Mouse (Mus musculus) forebrain, embryonic 14.5 days (tissue): ENCODE results near the gene Kifc5b. TPM values are rescaled to one million over a fixed set of nuclear protein-coding genes. Genes with fewer than 3 reads are reported as not detected.
"Not testable (repeated sequence)": the region's sequence is repeated elsewhere in the genome, so short reads cannot be mapped to it uniquely, and the experiment has no call there.

Experiments used
- ATAC-seq: fragments of 200-750 bp; cut with Nextera tagmentation; 2 replicates; pipeline ENCODE4 v1.8.0; 2017; ENCODE audit warnings: mild to moderate bottlenecking, moderate library complexity
- DNase-seq: peaks from one replicate; pipeline ENCODE4 v3.0.0-alpha.2; 2015; ENCODE audit warnings: low spot score
- H3K27ac ChIP-seq: fragments of 300-500 bp; sonication (generic); 2 replicates; pipeline ENCODE4 v1.5.1; 2014; ENCODE audit warnings: low read depth, mild to moderate bottlenecking, control low read depth, low read length, moderate library complexity
- H3K27me3 ChIP-seq: fragments of 300-500 bp; sonication (generic); replicated peaks from 2 replicates; pipeline ENCODE4 v1.6.1; 2014; ENCODE audit warnings: low read length, control low read depth, mixed read lengths; ENCODE audit not compliant: control insufficient read depth, insufficient read depth
- H3K36me3 ChIP-seq: fragments of 300-500 bp; sonication (generic); 2 replicates; pipeline ENCODE4 v1.6.1; 2014; ENCODE audit warnings: low read length, control low read depth; ENCODE audit not compliant: control insufficient read depth, insufficient read depth
- H3K4me1 ChIP-seq: fragments of 300-500 bp; sonication (generic); 2 replicates; pipeline ENCODE4 v1.6.1; 2014; ENCODE audit warnings: antibody characterized with exemption, low read length, control low read depth; ENCODE audit not compliant: control insufficient read depth, insufficient read depth
- H3K4me2 ChIP-seq: fragments of 300-500 bp; sonication (generic); 2 replicates; pipeline ENCODE4 v1.6.1; 2014; ENCODE audit warnings: mild to moderate bottlenecking, control low read depth, low read length
- H3K4me3 ChIP-seq: fragments of 300-500 bp; sonication (generic); 2 replicates; pipeline ENCODE4 v1.5.1; 2014; ENCODE audit warnings: low read depth, low read length, control low read depth
- H3K9ac ChIP-seq: fragments of 300-500 bp; sonication (generic); 2 replicates; pipeline ENCODE4 v1.6.1; 2014; ENCODE audit warnings: mild to moderate bottlenecking, low read length, control low read depth, moderate library complexity
- H3K9me3 ChIP-seq: fragments of 300-500 bp; sonication (generic); replicated peaks from 2 replicates; pipeline ENCODE4 v1.6.1; 2016; ENCODE audit warnings: low read length, control low read depth, mixed read lengths; ENCODE audit not compliant: control insufficient read depth
- WGBS: fragments of 180-500 bp; shearing (Covaris S2); extraction: QIAGEN DNeasy Blood & Tissue Kit; methylation state at CpG from one replicate; pipeline ENCODE4 v1.1.7; 2014; 5-methylcytosine and 5-hydroxymethylcytosine counted together
- polyA plus RNA-seq: library from polyadenylated mRNA; unstranded; fragments of >200 nt; fragmentation: Nextera tagmentation; extraction: Ambion mirVana; gene quantifications from 2 replicates; pipeline ENCODE4 v1.2.1, GENCODE M21; 2014

Gene Kifc5b
- polyA plus RNA-seq, 1 experiment from 2014 or later: 2.4 TPM

DNA sequence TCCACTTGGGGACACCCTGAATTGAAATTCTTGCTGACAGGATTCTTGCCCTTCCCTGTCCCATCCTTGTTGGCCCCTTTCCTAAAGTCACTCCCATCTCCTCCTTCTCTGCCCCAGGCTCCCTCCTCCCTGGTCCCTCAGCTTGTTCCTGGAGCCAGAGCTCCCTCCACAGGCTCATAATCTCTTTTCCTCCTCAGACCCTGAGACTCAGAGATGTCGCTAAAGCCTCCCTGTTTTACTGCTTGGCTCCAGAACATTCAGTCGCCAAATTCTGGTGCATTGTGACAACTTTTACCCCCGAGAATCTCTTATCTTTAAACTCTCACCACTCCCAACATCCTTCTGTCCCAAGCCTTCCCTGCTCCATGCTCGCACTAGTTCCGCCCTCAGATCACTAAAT, 12.6 kb upstream of the Kifc5b start:
- Histone ChIP-seq H3K4me2 (no peak overlapping the region), H3K36me3 (no peaks in the 10 kb centered on the region), H3K9me3 (no peaks in the 10 kb centered on the region), H3K27ac (no peak overlapping the region), H3K9ac (no peak overlapping the region), H3K27me3 (no peaks in the 10 kb centered on the region), H3K4me1 (no peaks in the 10 kb centered on the region), H3K4me3 (no peak overlapping the region)
- DNase-seq (no peak), ATAC-seq (no peak)
- WGBS: 58% methylated on average over 5 of the region's 5 CpGs

DNA sequence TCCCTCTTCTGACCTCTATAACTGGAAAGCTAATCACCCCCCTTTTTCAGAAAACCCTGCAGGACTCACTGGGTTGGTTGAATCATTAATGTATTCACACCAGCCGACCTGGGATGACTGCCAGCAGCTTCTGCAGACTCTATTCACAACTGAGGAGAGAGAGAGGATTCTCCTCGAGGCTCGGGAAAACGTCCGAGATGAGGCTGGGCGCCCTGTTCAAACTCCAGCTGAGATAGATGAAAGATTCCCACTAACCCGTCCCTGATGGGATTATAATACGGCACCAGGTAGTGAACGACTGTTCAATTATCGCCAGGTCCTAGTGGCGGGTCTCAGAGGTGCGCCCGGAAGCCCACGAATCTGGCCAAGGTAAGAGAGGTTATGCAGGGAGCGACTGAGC, 9.4 kb upstream of the Kifc5b start:
- not testable (repeated sequence) for H3K4me2 ChIP-seq, H3K4me3 ChIP-seq, H3K4me1 ChIP-seq, DNase-seq, ATAC-seq, H3K9me3 ChIP-seq, H3K9ac ChIP-seq, H3K27ac ChIP-seq, H3K36me3 ChIP-seq, H3K27me3 ChIP-seq
- 62% methylated on average over 14 of the region's 15 CpGs for WGBS

- 38% methylated on average over 1 of the region's 1 CpGs for WGBS
- Histone ChIP-seq H3K4me3 (no peak overlapping the region), H3K36me3 (no peaks in the 10 kb centered on the region), H3K27me3 (no peaks in the 10 kb centered on the region), H3K4me1 (no peaks in the 10 kb centered on the region), H3K4me2 (no peak overlapping the region), H3K9ac (no peak overlapping the region), H3K9me3 (no peaks in the 10 kb centered on the region), H3K27ac (no peak overlapping the region)
- DNase-seq (no peak), ATAC-seq (no peak)
Measured at GRCm38 (mm10) chr17:26915248-26915647, 1.6 kb upstream of the Kifc5b start.

DNA sequence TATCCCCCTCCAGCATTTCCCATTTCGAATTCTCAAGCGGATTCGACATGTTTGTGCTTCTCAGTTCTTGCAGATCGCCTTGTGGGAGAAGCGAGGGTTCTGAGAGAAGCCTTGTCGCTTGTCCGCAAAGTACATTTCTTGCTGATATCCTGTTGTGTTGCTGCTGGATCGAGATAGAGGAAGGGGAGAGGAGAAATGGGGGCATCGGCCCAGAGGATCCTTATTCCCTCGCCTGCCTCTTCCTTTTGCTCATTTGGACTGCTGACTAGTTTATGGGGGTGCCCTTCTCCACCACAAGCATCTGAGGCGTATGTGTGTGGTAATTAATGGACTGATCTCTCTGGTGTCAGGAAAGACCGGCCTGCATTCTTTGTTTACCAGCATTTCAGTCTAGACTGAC, 669 bp downstream of the Kifc5b start:
- DNase-seq, ATAC-seq, H3K27ac ChIP-seq, H3K4me1 ChIP-seq, H3K27me3 ChIP-seq, H3K36me3 ChIP-seq, H3K9me3 ChIP-seq: not testable (repeated sequence)
- H3K4me3 ChIP-seq: peak overlapping the region; percentile 60
- WGBS: 0% methylated on average over 12 of the region's 12 CpGs
- peak overlapping the region; percentile 64 for H3K9ac ChIP-seq
- peak overlapping the region; percentile 63 for H3K4me2 ChIP-seq

DNA sequence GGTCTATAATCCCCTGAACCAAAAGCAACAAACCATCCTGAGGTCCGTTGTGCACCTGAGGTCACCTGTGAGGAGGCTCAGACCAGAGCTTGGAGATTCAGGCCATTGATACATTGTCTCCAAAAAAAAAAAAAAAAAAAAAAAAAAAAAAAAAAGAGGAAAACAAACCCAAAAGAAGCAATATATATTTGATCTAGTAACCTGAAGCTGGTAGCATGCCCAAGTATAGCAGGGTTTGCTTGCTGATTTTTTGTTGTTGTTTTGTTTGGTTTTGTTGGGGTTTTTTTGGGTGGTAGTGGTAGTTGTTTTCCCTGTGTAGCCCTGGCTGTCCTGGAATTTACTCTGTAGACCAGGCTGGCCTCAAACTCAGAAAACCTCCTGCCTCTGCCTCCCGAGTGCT, 1.5 kb downstream of the Kifc5b start:
- Histone ChIP-seq H3K4me1 (no peaks in the 10 kb centered on the region), H3K4me2 (peak overlapping the region; percentile 63), H3K9ac (peak overlapping the region; percentile 32; the same call in 1 of the 2 replicates), H3K27me3 (no peaks in the 10 kb centered on the region), H3K4me3 (peak overlapping the region; percentile 60; the same call in 1 of the 2 replicates), H3K9me3 (no peaks in the 10 kb centered on the region), H3K27ac (no peak overlapping the region), H3K36me3 (peaks cover 5% of the 10 kb centered on the region; the same call in 1 of the 2 replicates)
- ATAC-seq (no peak), DNase-seq (no peak)
- 76% methylated on average over 2 of the region's 2 CpGs for WGBS

GRCm38 (mm10) chr17:26919516-26919915, 2.6 kb downstream of the Kifc5b start:
- H3K27me3 ChIP-seq, H3K4me3 ChIP-seq, H3K36me3 ChIP-seq, H3K9ac ChIP-seq, DNase-seq, H3K27ac ChIP-seq, H3K9me3 ChIP-seq, H3K4me1 ChIP-seq, ATAC-seq, H3K4me2 ChIP-seq: not testable (repeated sequence)
- WGBS: 84% methylated on average over 2 of the region's 2 CpGs

DNA sequence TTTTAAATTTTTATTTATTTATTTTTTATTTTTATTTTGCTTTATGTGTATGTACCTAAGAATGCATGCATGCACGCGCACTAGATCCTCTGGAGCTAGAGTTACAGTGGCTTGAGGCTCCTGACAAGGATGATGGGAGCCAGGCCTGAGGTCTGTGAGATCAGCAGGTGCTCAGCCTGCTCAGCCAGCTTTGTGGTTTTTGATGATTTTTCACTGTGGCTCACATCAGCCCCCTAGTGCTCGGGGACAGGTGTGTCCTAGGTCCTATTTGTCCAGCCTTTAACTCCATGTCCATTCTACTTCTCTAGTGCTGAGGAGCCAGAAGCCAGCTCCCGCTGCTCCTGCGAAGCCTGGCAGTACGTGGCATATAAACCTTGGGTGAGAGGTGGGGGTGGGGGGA, 5.5 kb downstream of the Kifc5b start:
- not testable (repeated sequence) for DNase-seq, ATAC-seq, H3K4me3 ChIP-seq, H3K9ac ChIP-seq, H3K4me1 ChIP-seq, H3K27me3 ChIP-seq, H3K9me3 ChIP-seq, H3K27ac ChIP-seq, H3K4me2 ChIP-seq
- peaks cover 22% of the 10 kb centered on the region; the same call in 1 of the 2 replicates for H3K36me3 ChIP-seq
- 95% methylated on average over 5 of the region's 6 CpGs for WGBS

GRCm38 (mm10) chr17:26925414-26925813, 8.5 kb downstream of the Kifc5b start:
- not testable (repeated sequence) for H3K9ac ChIP-seq, H3K4me3 ChIP-seq, H3K27ac ChIP-seq, H3K4me2 ChIP-seq, H3K27me3 ChIP-seq, ATAC-seq, DNase-seq, H3K4me1 ChIP-seq, H3K9me3 ChIP-seq
- H3K36me3 ChIP-seq: peaks cover 33% of the 10 kb centered on the region
- WGBS: 95% methylated on average over 9 of the region's 9 CpGs

DNA sequence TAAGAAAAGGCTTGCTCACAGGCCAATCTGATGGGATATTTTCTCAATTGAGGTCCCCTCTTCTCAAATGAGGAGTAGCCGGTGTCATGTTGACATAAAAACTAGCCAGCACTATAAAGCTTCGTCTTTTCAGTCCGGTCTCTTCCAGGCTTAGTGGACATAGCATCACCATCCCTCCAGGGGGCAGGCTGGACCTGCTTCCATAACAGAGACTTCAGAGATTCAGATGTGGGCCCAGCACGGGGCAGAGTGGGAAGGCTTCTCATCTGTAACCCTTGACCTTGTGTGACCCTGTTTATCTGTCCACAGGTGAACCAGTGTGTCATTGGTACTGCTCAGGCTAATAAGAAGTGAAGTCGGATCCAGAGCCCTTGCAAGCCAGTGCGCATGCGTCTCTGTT, 14.9 kb downstream of the Kifc5b start:
- not testable (repeated sequence) for H3K4me3 ChIP-seq, H3K4me2 ChIP-seq, H3K27me3 ChIP-seq, H3K27ac ChIP-seq, H3K4me1 ChIP-seq, ATAC-seq, H3K9me3 ChIP-seq, H3K9ac ChIP-seq
- peak; percentile 44 for DNase-seq
- WGBS: 68% methylated on average over 7 of the region's 7 CpGs
- peaks cover 42% of the 10 kb centered on the region for H3K36me3 ChIP-seq
